Mouse (Mus musculus) neural tube, embryonic 15.5 days (tissue): ENCODE data around the gene B830017H08Rik. TPM values are rescaled to one million over a fixed set of nuclear protein-coding genes. Genes with fewer than 3 reads are reported as not detected.

Experiments used
- ATAC-seq: fragments of 200-750 bp; cut with Nextera tagmentation; 2 replicates; pipeline ENCODE4 v1.8.0; 2017; ENCODE audit warnings: mild to moderate bottlenecking, moderate TSS enrichment, moderate library complexity; ENCODE audit not compliant: low FRiP score
- H3K27ac ChIP-seq: fragments of 300-500 bp; sonication (generic); replicated peaks from 2 replicates; pipeline ENCODE4 v1.5.1; 2015; ENCODE audit warnings: mild to moderate bottlenecking, inconsistent platforms
- H3K27me3 ChIP-seq: fragments of 300-500 bp; sonication (generic); replicated peaks from 2 replicates; pipeline ENCODE4 v1.6.1; 2015; ENCODE audit warnings: inconsistent platforms
- H3K36me3 ChIP-seq: fragments of 300-500 bp; sonication (generic); 2 replicates; pipeline ENCODE4 v1.6.1; 2015; ENCODE audit warnings: inconsistent platforms
- H3K4me1 ChIP-seq: fragments of 300-500 bp; sonication (generic); 2 replicates; pipeline ENCODE4 v1.6.1; 2015; ENCODE audit warnings: inconsistent platforms
- H3K4me2 ChIP-seq: fragments of 300-500 bp; sonication (generic); 2 replicates; pipeline ENCODE4 v1.6.1; 2015; ENCODE audit warnings: inconsistent platforms, mild to moderate bottlenecking, moderate library complexity
- H3K4me3 ChIP-seq: fragments of 300-500 bp; sonication (generic); replicated peaks from 2 replicates; pipeline ENCODE4 v1.5.1; 2015; ENCODE audit warnings: mild to moderate bottlenecking, inconsistent platforms
- H3K9ac ChIP-seq: fragments of 300-500 bp; sonication (generic); replicated peaks from 2 replicates; pipeline ENCODE4 v1.6.1; 2015; ENCODE audit warnings: mild to moderate bottlenecking, inconsistent platforms
- H3K9me3 ChIP-seq: fragments of 300-500 bp; sonication (generic); replicated peaks from 2 replicates; pipeline ENCODE4 v1.6.1; 2016; ENCODE audit warnings: inconsistent platforms
- WGBS: fragments of 180-500 bp; shearing (Covaris S2); methylation state at CpG from one replicate; pipeline ENCODE4 v1.1.7; 2015; ENCODE audit warnings: mixed read lengths; 5-methylcytosine and 5-hydroxymethylcytosine counted together
- polyA plus RNA-seq: library from polyadenylated mRNA; unstranded; fragments of >200 nt; fragmentation: Nextera tagmentation; extraction: Ambion mirVana; gene quantifications from 2 replicates; pipeline ENCODE4 v1.2.1, GENCODE M21; 2015

B830017H08Rik gene
- polyA plus RNA-seq, 1 experiment from 2014 or later = 5.3 TPM

- Histone ChIP-seq H3K36me3 (peaks cover 30% of the 10 kb centered on the region), H3K9me3 (no peaks in the 10 kb centered on the region), H3K27ac (no peak within 1 kb of the TSS), H3K9ac (no peak within 1 kb of the TSS), H3K4me1 (peaks cover 25% of the 10 kb centered on the region), H3K4me2 (no peak within 1 kb of the TSS), H3K27me3 (peaks cover 21% of the 10 kb centered on the region), H3K4me3 (no peak within 1 kb of the TSS)
- 84% methylated on average over 6 of the region's 6 CpGs for WGBS
- no peak for ATAC-seq
Observed at GRCm38 (mm10) chr16:17838051-17838450, 5.1 kb downstream of the B830017H08Rik start, which contains the start of gene Car15. Car15 (minus strand) TSS chr16:17838364.

DNA sequence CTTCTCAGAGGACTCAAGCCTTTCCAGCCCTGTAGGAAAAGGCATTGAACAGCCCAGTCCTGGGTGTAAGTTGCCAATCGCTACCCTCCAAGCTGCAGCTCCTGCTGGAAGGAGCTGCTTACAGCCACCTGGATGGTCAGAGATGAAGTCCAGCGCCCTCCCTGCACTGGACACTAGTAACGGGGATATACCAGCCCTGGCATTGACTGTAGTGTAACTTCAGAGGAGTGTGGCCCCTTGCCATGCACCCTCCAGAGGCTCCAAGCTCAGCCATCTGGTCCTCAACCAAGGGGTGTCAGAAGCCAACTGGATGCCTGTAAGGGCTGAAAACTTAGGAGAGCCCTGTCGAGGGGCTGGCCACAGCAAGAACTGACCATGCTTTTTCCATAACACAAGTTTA, 7.1 kb downstream of the B830017H08Rik start:
- no peak overlapping the region for H3K4me3 ChIP-seq
- peaks cover 11% of the 10 kb centered on the region for H3K4me1 ChIP-seq
- H3K9me3 ChIP-seq = no peaks in the 10 kb centered on the region
- H3K36me3 ChIP-seq = peaks cover 49% of the 10 kb centered on the region
- no peak overlapping the region for H3K27ac ChIP-seq
- peaks cover 21% of the 10 kb centered on the region for H3K27me3 ChIP-seq
- 91% methylated on average over 4 of the region's 4 CpGs for WGBS
- no peak overlapping the region for H3K9ac ChIP-seq
- no peak overlapping the region for H3K4me2 ChIP-seq
- no peak for ATAC-seq

GRCm38 (mm10) chr16:17842437-17842836, 9.5 kb downstream of the B830017H08Rik start:
- H3K36me3 ChIP-seq = peaks cover 73% of the 10 kb centered on the region
- H3K27ac ChIP-seq = no peak overlapping the region
- H3K27me3 ChIP-seq = no peaks in the 10 kb centered on the region; the same call in 1 of the 2 replicates
- H3K9me3 ChIP-seq = no peaks in the 10 kb centered on the region
- H3K4me2 ChIP-seq = no peak overlapping the region
- WGBS = 97% methylated on average over 7 of the region's 7 CpGs
- no peaks in the 10 kb centered on the region for H3K4me1 ChIP-seq
- ATAC-seq = no peak
- H3K4me3 ChIP-seq = no peak overlapping the region
- H3K9ac ChIP-seq = no peak overlapping the region

- no peaks in the 10 kb centered on the region for H3K9me3 ChIP-seq
- ATAC-seq = no peak
- no peak overlapping the region for H3K4me3 ChIP-seq
- WGBS = 87% methylated on average over 10 of the region's 10 CpGs
- H3K4me1 ChIP-seq = no peaks in the 10 kb centered on the region
- H3K4me2 ChIP-seq = no peak overlapping the region
- H3K27me3 ChIP-seq = no peaks in the 10 kb centered on the region
- no peak overlapping the region for H3K27ac ChIP-seq
- H3K9ac ChIP-seq = no peak overlapping the region
- H3K36me3 ChIP-seq = peaks cover 86% of the 10 kb centered on the region
Observed at GRCm38 (mm10) chr16:17843701-17844365, 10.9 kb downstream of the B830017H08Rik start.

GRCm38 (mm10) chr16:17848431-17848830, 15.5 kb downstream of the B830017H08Rik start:
- Histone ChIP-seq H3K9me3 (no peaks in the 10 kb centered on the region), H3K4me1 (no peaks in the 10 kb centered on the region), H3K36me3 (peaks cover 90% of the 10 kb centered on the region), H3K27me3 (no peaks in the 10 kb centered on the region), H3K27ac (peak overlapping the region; percentile 43; the same call in 1 of the 2 replicates), H3K9ac (no peak overlapping the region), H3K4me3 (no peak overlapping the region), H3K4me2 (no peak overlapping the region)
- WGBS = 94% methylated on average over 6 of the region's 6 CpGs
- no peak for ATAC-seq

- peaks cover 86% of the 10 kb centered on the region for H3K36me3 ChIP-seq
- peak; percentile 73; the same call in 1 of the 2 replicates for ATAC-seq
- 36% methylated on average over 1 of the region's 1 CpGs for WGBS
- H3K4me3 ChIP-seq = no peak overlapping the region
- no peak overlapping the region for H3K4me2 ChIP-seq
- no peak overlapping the region for H3K9ac ChIP-seq
- no peaks in the 10 kb centered on the region for H3K4me1 ChIP-seq
- no peaks in the 10 kb centered on the region for H3K9me3 ChIP-seq
- no peaks in the 10 kb centered on the region for H3K27me3 ChIP-seq
- peak overlapping the region; percentile 43; the same call in 1 of the 2 replicates for H3K27ac ChIP-seq
Observed at GRCm38 (mm10) chr16:17848928-17849327, 16.0 kb downstream of the B830017H08Rik start.

GRCm38 (mm10) chr16:17849486-17849885, 16.6 kb downstream of the B830017H08Rik start:
- H3K4me1 ChIP-seq = no peaks in the 10 kb centered on the region
- no peak overlapping the region for H3K4me3 ChIP-seq
- 88% methylated on average over 6 of the region's 6 CpGs for WGBS
- no peak overlapping the region for H3K9ac ChIP-seq
- no peak for ATAC-seq
- H3K27me3 ChIP-seq = no peaks in the 10 kb centered on the region
- H3K4me2 ChIP-seq = no peak overlapping the region
- H3K9me3 ChIP-seq = no peaks in the 10 kb centered on the region
- H3K36me3 ChIP-seq = peaks cover 85% of the 10 kb centered on the region
- no peak overlapping the region for H3K27ac ChIP-seq

GRCm38 (mm10) chr16:17851331-17851730, 18.4 kb downstream of the B830017H08Rik start:
- Histone ChIP-seq H3K27ac (no peak overlapping the region), H3K9me3 (no peaks in the 10 kb centered on the region), H3K9ac (no peak overlapping the region), H3K4me1 (no peaks in the 10 kb centered on the region), H3K4me2 (no peak overlapping the region), H3K4me3 (no peak overlapping the region), H3K36me3 (peaks cover 82% of the 10 kb centered on the region), H3K27me3 (no peaks in the 10 kb centered on the region)
- ATAC-seq = no peak
- 96% methylated on average over 5 of the region's 5 CpGs for WGBS

DNA sequence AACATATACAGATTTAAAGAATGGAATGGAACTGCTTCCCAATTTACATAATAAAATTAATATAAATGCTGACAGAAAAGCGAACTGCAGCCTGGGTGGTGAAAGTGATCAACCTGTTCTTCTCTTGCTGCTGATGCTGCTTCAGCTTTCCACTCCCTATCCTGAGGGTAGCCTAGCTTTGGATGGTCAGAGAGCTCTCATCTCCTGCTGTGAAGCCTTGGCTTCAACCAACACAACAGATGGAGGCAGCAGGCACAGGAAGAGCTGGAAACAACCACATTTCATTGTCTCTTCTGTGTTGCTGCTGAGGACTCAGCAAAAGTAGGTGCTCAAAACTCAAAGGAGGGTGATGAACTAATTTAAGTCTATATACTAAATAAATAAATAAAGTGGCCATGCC, 18.9 kb downstream of the B830017H08Rik start:
- Histone ChIP-seq H3K4me3 (no peak overlapping the region), H3K4me2 (no peak overlapping the region), H3K27ac (no peak overlapping the region), H3K4me1 (no peaks in the 10 kb centered on the region), H3K9me3 (no peaks in the 10 kb centered on the region), H3K9ac (no peak overlapping the region), H3K27me3 (no peaks in the 10 kb centered on the region), H3K36me3 (peaks cover 82% of the 10 kb centered on the region)
- 98% methylated on average over 1 of the region's 1 CpGs for WGBS
- ATAC-seq = no peak

- no peak overlapping the region for H3K9ac ChIP-seq
- no peaks in the 10 kb centered on the region for H3K9me3 ChIP-seq
- no peak overlapping the region for H3K4me2 ChIP-seq
- H3K27ac ChIP-seq = no peak overlapping the region
- no peak for ATAC-seq
- H3K4me1 ChIP-seq = no peaks in the 10 kb centered on the region
- peaks cover 83% of the 10 kb centered on the region for H3K36me3 ChIP-seq
- H3K27me3 ChIP-seq = no peaks in the 10 kb centered on the region
- no peak overlapping the region for H3K4me3 ChIP-seq
- 89% methylated on average over 2 of the region's 2 CpGs for WGBS
Observed at GRCm38 (mm10) chr16:17853263-17853662, 20.3 kb downstream of the B830017H08Rik start.

GRCm38 (mm10) chr16:17857157-17857556, 24.2 kb downstream of the B830017H08Rik start:
- WGBS = 92% methylated on average over 7 of the region's 7 CpGs
- Histone ChIP-seq H3K4me2 (no peak overlapping the region), H3K27me3 (no peaks in the 10 kb centered on the region), H3K4me3 (no peak overlapping the region), H3K9me3 (no peaks in the 10 kb centered on the region), H3K36me3 (peaks cover 70% of the 10 kb centered on the region), H3K9ac (no peak overlapping the region), H3K4me1 (no peaks in the 10 kb centered on the region), H3K27ac (no peak overlapping the region)
- ATAC-seq = no peak

- H3K4me3 ChIP-seq = no peak overlapping the region
- ATAC-seq = no peak
- H3K9ac ChIP-seq = no peak overlapping the region
- no peaks in the 10 kb centered on the region for H3K9me3 ChIP-seq
- no peak overlapping the region for H3K4me2 ChIP-seq
- peaks cover 59% of the 10 kb centered on the region for H3K36me3 ChIP-seq
- no peaks in the 10 kb centered on the region for H3K4me1 ChIP-seq
- H3K27me3 ChIP-seq = no peaks in the 10 kb centered on the region
- H3K27ac ChIP-seq = no peak overlapping the region
Observed at GRCm38 (mm10) chr16:17858592-17858991, 25.7 kb downstream of the B830017H08Rik start.
